Mouse (Mus musculus) stomach, embryonic 15.5 days (tissue): ENCODE data around the gene Omp. TPM values are rescaled to one million over a fixed set of nuclear protein-coding genes. Genes with fewer than 3 reads are reported as not detected.

Experiments
- ATAC-seq: fragments of 200-750 bp; cut with Nextera tagmentation; 2 replicates; pipeline ENCODE4 v1.8.0; 2017; ENCODE audit warnings: low read depth, moderate number of reproducible peaks, moderate TSS enrichment; ENCODE audit not compliant: insufficient read depth, low FRiP score
- H3K27ac ChIP-seq: fragments of 300-500 bp; sonication (generic); 2 replicates; pipeline ENCODE4 v1.5.1; 2015; ENCODE audit warnings: mild to moderate bottlenecking, inconsistent platforms
- H3K27me3 ChIP-seq: fragments of 300-500 bp; sonication (generic); replicated peaks from 2 replicates; pipeline ENCODE4 v1.6.1; 2015; ENCODE audit warnings: inconsistent platforms
- H3K36me3 ChIP-seq: fragments of 300-500 bp; sonication (generic); 2 replicates; pipeline ENCODE4 v1.6.1; 2015; ENCODE audit warnings: inconsistent platforms
- H3K4me1 ChIP-seq: fragments of 300-500 bp; sonication (generic); 2 replicates; pipeline ENCODE4 v1.6.1; 2015; ENCODE audit warnings: inconsistent platforms
- H3K4me2 ChIP-seq: fragments of 300-500 bp; sonication (generic); 2 replicates; pipeline ENCODE4 v1.6.1; 2015; ENCODE audit warnings: mild to moderate bottlenecking, inconsistent platforms
- H3K4me3 ChIP-seq: fragments of 300-500 bp; sonication (generic); replicated peaks from 2 replicates; pipeline ENCODE4 v1.5.1; 2015; ENCODE audit warnings: inconsistent platforms
- H3K9ac ChIP-seq: fragments of 300-500 bp; sonication (generic); 2 replicates; pipeline ENCODE4 v1.6.1; 2015; ENCODE audit warnings: inconsistent platforms
- H3K9me3 ChIP-seq: fragments of 300-500 bp; sonication (generic); 2 replicates; pipeline ENCODE4 v1.6.1; 2016; ENCODE audit warnings: inconsistent platforms
- WGBS: fragments of 180-500 bp; shearing (Covaris S2); methylation state at CpG from one replicate; pipeline ENCODE4 v1.1.7; 2015; 5-methylcytosine and 5-hydroxymethylcytosine counted together
- polyA plus RNA-seq: library from polyadenylated mRNA; unstranded; fragments of >200 nt; fragmentation: Nextera tagmentation; extraction: Ambion mirVana; gene quantifications from 2 replicates; pipeline ENCODE4 v1.2.1, GENCODE M21; 2015

The Omp gene
- polyA plus RNA-seq, 1 experiment from 2014 or later: 0.68 TPM

GRCm38 (mm10) chr7:98149802-98150201 is 4.5 kb upstream of the Omp start:
- Histone ChIP-seq H3K27me3 (no peaks in the 10 kb centered on the region), H3K9ac (no peak overlapping the region), H3K36me3 (no peaks in the 10 kb centered on the region), H3K4me2 (no peak overlapping the region), H3K9me3 (no peaks in the 10 kb centered on the region), H3K4me1 (0 out of 2 replicates have a peak, but pooled peaks cover 9% of the 10 kb centered on the region), H3K4me3 (no peak overlapping the region), H3K27ac (no peak overlapping the region)
- 42% methylated on average over 3 of the region's 3 CpGs for WGBS
- ATAC-seq: no peak

DNA sequence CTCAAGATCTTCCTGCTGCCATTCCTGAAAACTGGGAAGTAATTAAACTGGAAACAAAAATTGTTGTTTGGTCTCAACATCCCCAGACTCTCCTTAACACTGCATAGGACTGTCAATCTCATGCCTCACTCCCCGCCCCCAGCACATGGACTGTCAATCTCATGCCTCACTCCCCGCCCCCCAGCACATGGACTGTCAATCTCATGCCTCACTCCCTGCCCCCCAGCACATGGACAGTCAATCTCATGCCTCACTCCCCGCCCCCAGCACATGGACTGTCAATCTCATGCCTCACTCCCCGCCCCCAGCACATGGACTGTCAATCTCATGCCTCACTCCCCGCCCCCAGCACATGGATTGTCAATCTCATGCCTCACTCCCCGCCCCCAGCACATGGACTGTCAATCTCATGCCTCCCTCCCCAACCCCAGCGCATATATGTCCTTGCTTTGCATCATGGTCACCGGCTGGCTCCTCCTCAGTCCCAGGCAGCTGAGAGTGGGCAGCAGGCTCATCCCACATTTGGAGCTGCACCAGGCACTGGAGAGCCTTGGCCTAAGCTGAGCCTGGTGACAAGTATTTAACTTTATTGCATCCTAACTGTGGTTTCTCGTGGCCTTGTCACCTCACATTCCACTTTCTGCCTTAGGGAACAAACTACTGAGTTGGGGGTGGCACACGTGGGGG is 3.6 kb upstream of the Omp start:
- Histone ChIP-seq H3K9ac (no peak overlapping the region), H3K4me3 (no peak overlapping the region), H3K27me3 (no peaks in the 10 kb centered on the region), H3K9me3 (no peaks in the 10 kb centered on the region), H3K27ac (no peak overlapping the region), H3K4me1 (0 out of 2 replicates have a peak, but pooled peaks cover 9% of the 10 kb centered on the region), H3K4me2 (no peak overlapping the region), H3K36me3 (no peaks in the 10 kb centered on the region)
- WGBS: 77% methylated on average over 10 of the region's 10 CpGs
- no peak for ATAC-seq

DNA sequence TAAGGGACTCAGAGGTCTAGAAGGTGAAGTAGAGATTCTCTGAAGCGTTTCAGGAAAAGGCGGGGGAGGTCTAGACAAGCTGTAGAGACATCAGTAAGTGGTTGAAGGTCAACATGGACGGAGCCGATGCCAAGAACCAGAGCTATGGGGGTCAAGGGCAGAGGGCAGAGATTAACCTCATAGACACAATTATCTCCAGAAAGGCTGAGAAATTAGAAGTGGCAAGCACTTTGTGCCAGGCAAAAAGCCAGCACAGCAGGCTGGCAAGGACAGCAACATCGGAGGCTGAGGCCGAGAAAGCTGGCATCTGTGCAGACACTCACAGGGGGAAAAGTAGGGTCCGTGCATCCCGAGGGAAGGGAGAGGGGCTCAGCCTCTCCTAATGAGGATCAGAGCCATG is 2.5 kb upstream of the Omp start:
- 75% methylated on average over 8 of the region's 8 CpGs for WGBS
- 0 out of 2 replicates have a peak, but pooled peaks cover 7% of the 10 kb centered on the region for H3K4me1 ChIP-seq
- no peaks in the 10 kb centered on the region for H3K36me3 ChIP-seq
- H3K27ac ChIP-seq: no peak overlapping the region
- H3K27me3 ChIP-seq: no peaks in the 10 kb centered on the region
- no peak overlapping the region for H3K9ac ChIP-seq
- no peak overlapping the region for H3K4me3 ChIP-seq
- no peaks in the 10 kb centered on the region for H3K9me3 ChIP-seq
- no peak for ATAC-seq
- H3K4me2 ChIP-seq: no peak overlapping the region

DNA sequence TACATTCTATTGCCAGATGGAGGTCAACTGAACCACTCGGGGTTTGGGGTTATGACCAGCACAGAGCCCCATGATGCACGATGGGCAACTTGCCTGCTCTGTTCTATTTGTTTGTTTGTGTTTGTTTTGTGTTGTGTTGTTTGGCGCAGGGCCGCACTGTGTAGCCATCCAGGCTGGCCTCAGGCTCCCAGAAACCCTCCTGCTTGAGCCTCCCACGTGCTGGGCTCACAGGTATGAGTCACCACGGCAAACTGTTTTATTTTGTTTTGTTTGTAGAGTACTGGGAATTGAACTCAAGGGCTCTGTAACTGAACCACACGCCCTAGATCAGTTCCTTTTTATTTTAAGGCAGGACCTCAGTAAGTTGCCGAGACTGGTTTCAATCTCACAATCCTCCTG is 1.1 kb upstream of the Omp start:
- 68% methylated on average over 8 of the region's 8 CpGs for WGBS
- Histone ChIP-seq H3K27me3 (no peaks in the 10 kb centered on the region), H3K9me3 (no peaks in the 10 kb centered on the region), H3K4me1 (no peaks in the 10 kb centered on the region), H3K36me3 (no peaks in the 10 kb centered on the region), H3K9ac (no peak overlapping the region), H3K4me2 (no peak overlapping the region), H3K4me3 (no peak overlapping the region), H3K27ac (no peak overlapping the region)
- no peak for ATAC-seq

GRCm38 (mm10) chr7:98145842-98146446 is 642 bp upstream of the Omp start:
- Histone ChIP-seq H3K27me3 (no peaks in the 10 kb centered on the region), H3K4me2 (no peak overlapping the region), H3K27ac (no peak overlapping the region), H3K4me1 (no peaks in the 10 kb centered on the region), H3K9me3 (no peaks in the 10 kb centered on the region), H3K4me3 (no peak overlapping the region), H3K9ac (no peak overlapping the region), H3K36me3 (no peaks in the 10 kb centered on the region)
- no peak for ATAC-seq
- 86% methylated on average over 12 of the region's 12 CpGs for WGBS

GRCm38 (mm10) chr7:98142648-98143047 is 2.7 kb downstream of the Omp start:
- Histone ChIP-seq H3K9me3 (no peaks in the 10 kb centered on the region), H3K4me3 (no peak overlapping the region), H3K4me1 (peaks cover 11% of the 10 kb centered on the region; the same call in 1 of the 2 replicates), H3K27me3 (no peaks in the 10 kb centered on the region), H3K4me2 (no peak overlapping the region), H3K27ac (no peak overlapping the region), H3K36me3 (no peaks in the 10 kb centered on the region), H3K9ac (no peak overlapping the region)
- ATAC-seq: no peak
- WGBS: 73% methylated on average over 3 of the region's 3 CpGs

DNA sequence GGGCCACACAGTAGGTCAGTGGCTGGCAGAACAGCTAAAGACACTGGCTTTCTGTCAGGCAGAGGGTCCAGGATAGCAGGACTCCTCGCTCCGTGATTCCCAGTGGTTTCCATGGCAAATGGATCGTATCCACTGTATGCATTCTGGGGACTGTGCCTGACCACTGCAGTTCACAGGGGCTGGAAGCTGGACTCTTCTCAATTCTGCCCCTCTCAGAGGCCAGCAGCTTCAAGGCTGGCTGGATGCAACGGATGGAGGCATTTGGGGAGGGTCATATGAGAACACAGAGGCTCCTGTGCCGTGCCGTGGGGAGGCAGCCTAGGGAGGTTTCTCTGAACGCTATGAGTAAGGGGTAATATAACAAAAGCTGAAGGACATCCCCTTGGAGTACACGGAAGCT is 3.1 kb downstream of the Omp start:
- Histone ChIP-seq H3K9me3 (no peaks in the 10 kb centered on the region), H3K4me2 (no peak overlapping the region), H3K27ac (no peak overlapping the region), H3K4me3 (no peak overlapping the region), H3K4me1 (peaks cover 11% of the 10 kb centered on the region; the same call in 1 of the 2 replicates), H3K9ac (no peak overlapping the region), H3K27me3 (no peaks in the 10 kb centered on the region), H3K36me3 (no peaks in the 10 kb centered on the region)
- 71% methylated on average over 8 of the region's 8 CpGs for WGBS
- no peak for ATAC-seq

DNA sequence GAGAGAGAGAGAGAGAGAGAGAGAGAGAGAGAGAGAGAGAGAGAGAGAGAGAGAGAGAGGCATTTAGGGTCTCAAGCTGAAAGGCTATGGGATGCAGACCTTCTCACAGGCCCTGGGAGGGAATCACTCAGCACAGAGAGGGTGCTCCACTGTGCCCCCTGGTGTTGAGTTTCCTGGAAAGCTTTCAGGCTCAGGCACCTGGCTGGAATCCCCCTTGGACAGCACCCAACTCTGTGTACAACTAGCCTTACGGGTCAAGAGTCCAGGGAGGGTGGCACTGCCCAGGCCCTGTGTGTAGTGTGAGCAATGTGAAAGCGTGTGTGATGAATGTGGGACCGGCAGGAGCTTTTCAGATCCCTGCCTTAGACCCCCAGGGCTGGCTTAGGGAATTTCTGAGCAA is 4.1 kb downstream of the Omp start:
- Histone ChIP-seq H3K4me3 (no peak overlapping the region), H3K9me3 (no peaks in the 10 kb centered on the region), H3K27me3 (no peaks in the 10 kb centered on the region), H3K4me1 (peaks cover 11% of the 10 kb centered on the region; the same call in 1 of the 2 replicates), H3K36me3 (no peaks in the 10 kb centered on the region), H3K9ac (no peak overlapping the region), H3K4me2 (no peak overlapping the region), H3K27ac (no peak overlapping the region)
- WGBS: 61% methylated on average over 3 of the region's 3 CpGs
- ATAC-seq: peak; percentile 8; the same call in 1 of the 2 replicates

- Histone ChIP-seq H3K9me3 (no peaks in the 10 kb centered on the region), H3K27ac (no peak overlapping the region), H3K4me3 (no peak overlapping the region), H3K4me1 (peaks cover 11% of the 10 kb centered on the region; the same call in 1 of the 2 replicates), H3K9ac (no peak overlapping the region), H3K36me3 (no peaks in the 10 kb centered on the region), H3K27me3 (no peaks in the 10 kb centered on the region), H3K4me2 (no peak overlapping the region)
- peak; percentile 55 for ATAC-seq
- 25% methylated on average over 2 of the region's 2 CpGs for WGBS
Measured at GRCm38 (mm10) chr7:98140597-98140996, 4.7 kb downstream of the Omp start.

DNA sequence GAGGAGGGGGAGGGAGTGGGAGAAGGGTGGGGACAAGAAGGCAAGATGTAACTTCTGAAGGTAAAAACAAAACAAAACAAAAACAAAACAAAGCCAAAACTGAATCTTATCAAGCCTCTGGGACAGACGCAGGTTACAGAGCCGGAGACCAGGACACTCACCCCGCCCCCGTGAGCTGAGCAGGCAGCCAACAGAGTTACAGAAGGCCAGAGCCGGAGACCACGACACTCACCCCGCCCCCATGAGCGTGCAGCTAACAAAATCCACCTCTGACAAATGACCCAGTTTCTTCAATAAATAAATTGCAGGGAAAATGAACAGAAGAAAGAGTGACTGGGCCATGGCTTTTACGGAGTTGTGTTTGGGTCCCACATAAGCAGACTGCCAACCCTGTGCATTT is 6.1 kb downstream of the Omp start:
- Histone ChIP-seq H3K4me2 (no peak overlapping the region), H3K9ac (no peak overlapping the region), H3K4me1 (peaks cover 11% of the 10 kb centered on the region; the same call in 1 of the 2 replicates), H3K27ac (no peak overlapping the region), H3K27me3 (no peaks in the 10 kb centered on the region), H3K4me3 (no peak overlapping the region), H3K36me3 (no peaks in the 10 kb centered on the region), H3K9me3 (no peaks in the 10 kb centered on the region)
- ATAC-seq: no peak
- whole genome bisulfite sequencing: 19% methylated on average over 9 of the region's 9 CpGs

DNA sequence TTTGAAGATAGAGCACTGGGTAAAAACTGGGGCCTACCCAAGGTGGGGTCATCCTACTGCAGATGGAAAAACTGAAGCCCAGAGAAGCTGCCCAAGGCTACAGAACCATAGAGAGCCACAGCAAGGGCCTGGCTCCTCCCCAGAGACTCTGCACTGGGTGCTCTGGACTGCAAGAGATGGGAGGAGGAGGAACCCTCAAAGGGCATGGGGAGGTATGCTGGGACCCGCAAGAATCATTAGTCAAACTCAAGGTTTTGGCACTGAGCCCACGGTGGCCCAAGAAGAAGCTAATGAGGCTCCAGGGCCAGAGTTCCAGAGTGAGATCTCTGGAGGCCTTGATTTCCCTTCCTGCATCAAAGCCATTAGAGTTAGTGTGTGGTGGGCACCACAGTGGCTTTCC is 7.3 kb downstream of the Omp start:
- H3K4me3 ChIP-seq: no peak overlapping the region
- no peak overlapping the region for H3K4me2 ChIP-seq
- peaks cover 11% of the 10 kb centered on the region; the same call in 1 of the 2 replicates for H3K4me1 ChIP-seq
- no peak for ATAC-seq
- H3K9me3 ChIP-seq: no peaks in the 10 kb centered on the region
- no peak overlapping the region for H3K27ac ChIP-seq
- no peak overlapping the region for H3K9ac ChIP-seq
- no peaks in the 10 kb centered on the region for H3K27me3 ChIP-seq
- H3K36me3 ChIP-seq: no peaks in the 10 kb centered on the region
- 41% methylated on average over 2 of the region's 2 CpGs for WGBS

DNA sequence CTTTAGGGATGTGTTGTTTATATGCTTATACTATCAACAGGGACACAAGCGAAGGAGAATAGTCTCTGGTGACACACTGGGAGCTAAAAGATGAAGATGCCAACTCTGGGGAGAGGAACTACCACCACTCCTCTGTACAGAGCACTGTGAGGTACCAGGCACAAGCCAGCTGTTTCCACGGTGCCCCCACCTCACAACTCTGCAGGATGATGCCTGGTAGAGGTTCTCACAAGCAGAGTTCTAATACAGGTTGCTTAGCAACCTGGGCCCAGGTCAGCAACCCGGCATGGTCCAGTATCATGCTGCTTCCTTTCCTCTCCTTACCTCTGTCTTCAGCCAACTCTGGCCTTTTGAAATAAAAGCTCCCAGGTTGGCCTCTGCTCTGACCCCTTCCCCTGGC is 7.7 kb downstream of the Omp start:
- H3K27me3 ChIP-seq: no peaks in the 10 kb centered on the region
- 46% methylated on average over 3 of the region's 3 CpGs for WGBS
- no peaks in the 10 kb centered on the region for H3K9me3 ChIP-seq
- H3K4me3 ChIP-seq: no peak overlapping the region
- no peaks in the 10 kb centered on the region for H3K36me3 ChIP-seq
- H3K9ac ChIP-seq: no peak overlapping the region
- H3K27ac ChIP-seq: no peak overlapping the region
- H3K4me2 ChIP-seq: no peak overlapping the region
- no peak for ATAC-seq
- H3K4me1 ChIP-seq: peaks cover 11% of the 10 kb centered on the region; the same call in 1 of the 2 replicates
